Comparison of ENCODE assay signal across 7 mouse cellular contexts in the genomic region with DNA sequence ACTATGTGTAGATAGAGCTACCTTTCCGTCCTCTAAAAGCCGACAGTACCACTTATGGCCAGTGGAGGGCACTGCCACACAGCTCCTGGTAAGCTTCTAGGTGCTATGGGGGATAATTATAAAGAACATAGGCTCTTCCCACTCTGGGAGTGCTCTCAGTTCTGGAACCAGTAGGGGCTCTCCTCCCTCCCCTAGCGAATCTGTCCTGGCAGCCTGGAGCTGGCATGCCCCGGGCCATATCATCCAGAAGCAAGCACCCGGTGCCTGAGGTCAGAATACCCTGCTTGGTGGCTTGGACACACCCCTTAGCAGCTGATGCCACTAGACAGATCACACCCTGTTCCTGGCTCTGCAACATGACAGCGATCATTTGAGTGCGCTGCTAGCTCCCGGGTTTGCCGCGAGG. TPM values are rescaled to one million over a fixed set of nuclear protein-coding genes. Genes with fewer than 3 reads are reported as not detected.
DNase-seq lines count a peak whose midpoint lies in the region; ATAC-seq lines count a peak whose summit lies in the region.

No protein-coding gene starts in this region.

- intact Hi-C loops in left cerebral cortex, postnatal 10 days (cut with DNase I) = loop anchor here (2.0 to 5.0 kb wide), 2 partner anchors 42 to 71 kb away; no protein-coding TSS in a partner anchor

- ATAC-seq in activated CD4-positive, CD25-positive, alpha-beta regulatory T cell, adult 4 months = peak; percentile 79
- ATAC-seq in inflammation-experienced regulatory T-cells, adult 6 months = peak; percentile 87
- ATAC-seq in megakaryocyte progenitor cell, adult 5-6 weeks (replicated peaks; ENCODE audit: poor library complexity) = peak; percentile 73

- peak; percentile 71 to 88 for DNase-seq in cerebellum, postnatal 4 days (ENCODE audit: low spot score in 2 of 2)
- DNase-seq in gastrocnemius, postnatal 10 days = peak; percentile 80
- DNase-seq in left cerebral cortex, postnatal 10 days (ENCODE audit: extremely low spot score in 1 of 2, low spot score in 2 of 2) = peak; percentile 86 to 90
- DNase-seq in right cerebral cortex, postnatal 36 days (ENCODE audit: low spot score in 2 of 2) = peak; percentile 84 to 87

RNA-seq across cellular contexts. Expression of a gene that starts 13.3 kb away (rescaled TPM):
- polyA plus RNA-seq in activated CD4-positive, CD25-positive, alpha-beta regulatory T cell, adult 4 months (2017; shearing (Covaris generic)) = 10 to 100 TPM; 37.5 to 92.8 TPM
- 10 to 100 TPM; 22.5 to 23.1 TPM for total RNA-seq in gastrocnemius, postnatal 10 days (2021)
- 10 to 100 TPM; 46.4 to 73.4 (median 68.3) TPM for polyA plus RNA-seq in inflammation-experienced regulatory T-cells, adult 6 months (2017; shearing (Covaris generic))
- total RNA-seq in left cerebral cortex, postnatal 10 days (2021) = 10 to 100 TPM; 36.8 to 40.3 TPM
- total RNA-seq in megakaryocyte progenitor cell, adult 5-6 weeks (2015) = 6.5 and 11.3 TPM in 2 replicates
- 7.1 and 7.9 TPM in 2 replicates for total RNA-seq in megakaryocyte progenitor cell, adult 5-6 weeks (2017)

RNA-seq across cellular contexts. Expression of a gene that starts 16.8 kb away (rescaled TPM):
- polyA plus RNA-seq in activated CD4-positive, CD25-positive, alpha-beta regulatory T cell, adult 4 months (2017; shearing (Covaris generic)) = not detected
- 10 to 100 TPM in 1 of 2 experiments, 1 to 10 TPM in 1; 9.0 to 11.5 TPM for total RNA-seq in gastrocnemius, postnatal 10 days (2021)
- polyA plus RNA-seq in inflammation-experienced regulatory T-cells, adult 6 months (2017; shearing (Covaris generic)) = under 1 TPM; 0.18 to 0.50 (median 0.28) TPM
- 10 to 100 TPM; 30.9 to 34.2 TPM for total RNA-seq in left cerebral cortex, postnatal 10 days (2021)
- total RNA-seq in megakaryocyte progenitor cell, adult 5-6 weeks (2015) = 0.98 and 1.1 TPM in 2 replicates
- 1.00 and 1.1 TPM in 2 replicates for total RNA-seq in megakaryocyte progenitor cell, adult 5-6 weeks (2017)

RNA-seq across cellular contexts. Expression of a gene that starts 43.3 kb away (rescaled TPM):
- polyA plus RNA-seq in activated CD4-positive, CD25-positive, alpha-beta regulatory T cell, adult 4 months (2017; shearing (Covaris generic)) = 10 to 100 TPM; 42.8 to 43.6 TPM
- 10 to 100 TPM; 24.4 to 27.2 TPM for total RNA-seq in gastrocnemius, postnatal 10 days (2021)
- 10 to 100 TPM; 39.9 to 53.6 (median 47.8) TPM for polyA plus RNA-seq in inflammation-experienced regulatory T-cells, adult 6 months (2017; shearing (Covaris generic))
- total RNA-seq in left cerebral cortex, postnatal 10 days (2021) = 10 to 100 TPM; 38.8 to 41.9 TPM
- total RNA-seq in megakaryocyte progenitor cell, adult 5-6 weeks (2015) = 7.9 and 13.1 TPM in 2 replicates
- total RNA-seq in megakaryocyte progenitor cell, adult 5-6 weeks (2017) = 58.6 and 63.5 TPM in 2 replicates

RNA-seq across cellular contexts. Expression of a gene that starts 52.2 kb away (rescaled TPM):
- polyA plus RNA-seq in activated CD4-positive, CD25-positive, alpha-beta regulatory T cell, adult 4 months (2017; shearing (Covaris generic)) = under 1 TPM in 1 of 2 experiments, not detected in 1; 0.38 TPM
- total RNA-seq in gastrocnemius, postnatal 10 days (2021) = under 1 TPM; 0.54 to 0.77 TPM
- under 1 TPM in 1 of 3 experiments, not detected in 2; 0.70 TPM for polyA plus RNA-seq in inflammation-experienced regulatory T-cells, adult 6 months (2017; shearing (Covaris generic))
- under 1 TPM in 1 of 2 experiments, not detected in 1; 0.30 TPM for total RNA-seq in left cerebral cortex, postnatal 10 days (2021)
- not detected in 2 replicates for total RNA-seq in megakaryocyte progenitor cell, adult 5-6 weeks (2015)
- not detected in 2 replicates for total RNA-seq in megakaryocyte progenitor cell, adult 5-6 weeks (2017)

Comparison
In these comparisons a context has a peak if more than half of its experiments do, and no peak if none do; other contexts are left out.
1. Peak in every context shown above with its lines: DNase-seq and ATAC-seq.
2. RNA of a gene that starts 16.8 kb away (total RNA-seq): 30.9 to 34.2 TPM in left cerebral cortex, postnatal 10 days and 9.0 to 11.5 TPM in gastrocnemius, postnatal 10 days; 0.98 to 1.1 TPM in megakaryocyte progenitor cell, adult 5-6 weeks; every median in the first group is over 4 times any median in the second.